Mouse (Mus musculus) T-helper 1 cell (primary cell): ENCODE results near the gene Tas2r121.
"Not testable (repeated sequence)": the region's sequence is repeated elsewhere in the genome, so short reads cannot be mapped to it uniquely, and the experiment has no call there.

Source experiments
- in situ Hi-C: fragments of 300-600 bp; cut with MboI, MseI; formaldehyde crosslinking; loops from one replicate; pipeline ENCODE4 v1.15.1; 2025; ENCODE audit warnings: high pct_unique_total_duplicates

Tas2r121 gene

GRCm38 (mm10) chr6:132700907-132701306, at the start of gene Tas2r121:
Tas2r121 (minus strand) TSS chr6:132701007.
- in situ Hi-C loops = no loop called here

- in situ Hi-C loops = loop anchor here (10.0 kb wide), 1 partner anchor 725 kb away; no protein-coding TSS in a partner anchor
Measured at GRCm38 (mm10) chr6:132750206-132750605, 49.4 kb upstream of the Tas2r121 start.

- in situ Hi-C loops = no loop called here
Measured at GRCm38 (mm10) chr6:132737935-132738334, 37.1 kb upstream of the Tas2r121 start, which contains the start of gene Tas2r115. Tas2r115 (minus strand) TSS chr6:132738035.

- in situ Hi-C loops = no loop called here
Measured at GRCm38 (mm10) chr6:132711828-132712227, 11.0 kb upstream of the Tas2r121 start, which contains the start of gene Tas2r122. Tas2r122 (minus strand) TSS chr6:132711928.

- in situ Hi-C loops = not testable (repeated sequence)
Measured at GRCm38 (mm10) chr6:132691596-132691995, 9.2 kb downstream of the Tas2r121 start.

GRCm38 (mm10) chr6:132656653-132657052, 44.2 kb downstream of the Tas2r121 start, which contains the start of gene Tas2r120:
Tas2r120 (plus strand) TSS chr6:132656953.
- in situ Hi-C loops = loop anchor here (25.0 kb wide), 1 partner anchor 556 kb away; no protein-coding TSS in a partner anchor

GRCm38 (mm10) chr6:132651426-132651825, 49.4 kb downstream of the Tas2r121 start, which contains the start of gene A630073D07Rik:
A630073D07Rik (minus strand) TSS chr6:132651526.
- in situ Hi-C loops = loop anchor here (25.0 kb wide), 1 partner anchor 561 kb away; no protein-coding TSS in a partner anchor
